Mouse (Mus musculus) cerebellum, postnatal 36 days (tissue): ENCODE results near the gene Gm20388.
"Not testable (repeated sequence)": the region's sequence is repeated elsewhere in the genome, so short reads cannot be mapped to it uniquely, and the experiment has no call there.

Experiments
- DNase-seq, 2 experiments: peaks; one replicate each; pipeline ENCODE4 v3.0.0; 2021 to 2022; ENCODE audit warnings: mixed read lengths in 2 of 2

Gm20388 gene

DNA sequence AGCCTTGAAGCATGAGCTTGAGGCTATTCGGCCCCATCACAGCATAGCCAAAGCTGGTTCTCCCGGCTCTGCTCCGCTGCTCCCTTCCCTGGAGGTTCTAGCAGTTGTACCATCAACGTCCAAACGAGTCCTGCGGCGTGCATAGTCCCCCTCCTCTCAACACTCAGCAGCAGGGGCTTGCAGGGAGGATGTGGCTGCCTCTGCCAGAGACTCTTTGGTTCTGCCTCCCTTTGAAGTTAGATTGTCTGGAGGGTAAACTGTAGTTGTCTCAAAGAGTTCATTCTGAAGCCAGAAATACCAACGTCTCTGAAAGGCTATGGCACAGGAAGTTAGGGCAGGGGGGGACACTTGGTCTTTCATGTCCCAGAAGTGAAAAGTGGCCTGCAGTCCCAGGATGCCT, 3493.9 kb downstream of the Gm20388 start:
- peak in 1 of 2 experiments; percentile 2 for DNase-seq

DNA sequence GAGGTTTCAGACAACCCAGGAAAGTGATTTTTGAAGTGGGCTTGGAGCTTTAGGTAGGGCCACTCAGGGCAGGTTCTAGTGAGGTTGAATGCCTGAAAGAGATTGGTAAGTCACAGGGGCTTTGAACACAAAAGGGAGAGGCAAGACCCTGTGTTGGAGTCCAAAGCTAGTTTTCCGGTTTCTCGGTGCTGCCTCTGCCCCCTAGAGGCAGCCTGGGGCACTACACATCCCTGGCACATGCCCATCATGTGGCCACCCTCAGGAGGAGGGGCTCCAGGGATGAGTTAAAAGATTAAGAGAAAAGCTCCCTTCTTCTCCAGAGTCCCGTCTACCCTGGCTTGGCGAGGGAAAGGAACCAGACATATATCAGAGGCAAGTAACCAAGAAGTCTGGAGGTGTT, 3496.1 kb downstream of the Gm20388 start, which contains the start of gene Mc1r:
Gene Mc1r, plus strand, starts transcription at position 322 of the 400 bp plus-strand sequence.
- DNase-seq, result peak; percentile 73 to 76

DNA sequence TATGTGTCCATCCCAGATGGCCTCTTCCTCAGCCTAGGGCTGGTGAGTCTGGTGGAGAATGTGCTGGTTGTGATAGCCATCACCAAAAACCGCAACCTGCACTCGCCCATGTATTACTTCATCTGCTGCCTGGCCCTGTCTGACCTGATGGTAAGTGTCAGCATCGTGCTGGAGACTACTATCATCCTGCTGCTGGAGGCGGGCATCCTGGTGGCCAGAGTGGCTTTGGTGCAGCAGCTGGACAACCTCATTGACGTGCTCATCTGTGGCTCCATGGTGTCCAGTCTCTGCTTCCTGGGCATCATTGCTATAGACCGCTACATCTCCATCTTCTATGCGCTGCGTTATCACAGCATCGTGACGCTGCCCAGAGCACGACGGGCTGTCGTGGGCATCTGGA, 3497.0 kb downstream of the Gm20388 start:
- DNase-seq, result no peak

DNA sequence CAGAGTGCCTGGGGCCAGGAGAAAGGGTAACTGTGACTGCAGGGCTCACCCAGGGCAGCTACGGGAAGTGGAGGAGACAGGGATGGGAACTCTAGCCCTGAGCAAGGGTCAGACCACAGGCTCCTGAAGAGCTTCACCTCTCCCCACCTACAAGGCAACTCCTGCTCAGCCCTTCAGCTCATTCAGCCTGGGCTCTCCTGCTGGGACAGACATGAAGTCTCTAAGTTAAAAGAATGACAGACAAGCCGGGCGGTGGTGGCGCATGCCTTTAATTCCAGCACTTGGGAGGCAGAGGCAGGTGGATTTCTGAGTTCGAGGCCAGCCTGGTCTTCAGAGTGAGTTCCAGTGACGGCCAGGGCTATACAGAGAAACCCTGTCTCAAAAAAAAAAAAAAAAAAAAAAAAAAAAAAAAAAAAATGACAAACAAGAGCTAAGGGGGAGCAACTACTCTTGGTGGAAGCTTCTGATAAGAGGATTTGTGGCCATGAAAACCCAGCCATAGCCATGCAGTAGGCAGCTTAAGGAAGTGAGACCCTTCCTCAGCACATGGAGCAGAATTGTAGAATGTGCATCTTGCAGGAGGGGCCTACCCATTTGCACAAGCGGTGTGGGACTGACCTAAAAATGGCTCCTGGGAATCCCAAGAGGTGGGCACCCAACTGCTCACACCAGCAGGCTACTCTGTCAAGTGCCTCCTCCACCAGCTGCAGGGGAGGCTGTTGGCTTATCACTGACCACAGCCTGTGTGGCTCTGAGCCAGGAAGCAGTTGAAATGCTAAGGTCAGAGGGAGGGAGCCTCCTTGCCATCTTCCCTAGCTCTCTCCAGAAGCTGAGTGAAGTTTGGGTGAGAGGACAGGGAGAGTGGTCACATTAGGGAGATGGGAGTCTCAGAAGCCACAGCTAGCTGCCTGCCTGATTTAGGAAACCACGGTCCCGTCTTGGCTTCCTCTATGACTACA, 3498.2 kb downstream of the Gm20388 start:
- DNase-seq, result no peak

DNA sequence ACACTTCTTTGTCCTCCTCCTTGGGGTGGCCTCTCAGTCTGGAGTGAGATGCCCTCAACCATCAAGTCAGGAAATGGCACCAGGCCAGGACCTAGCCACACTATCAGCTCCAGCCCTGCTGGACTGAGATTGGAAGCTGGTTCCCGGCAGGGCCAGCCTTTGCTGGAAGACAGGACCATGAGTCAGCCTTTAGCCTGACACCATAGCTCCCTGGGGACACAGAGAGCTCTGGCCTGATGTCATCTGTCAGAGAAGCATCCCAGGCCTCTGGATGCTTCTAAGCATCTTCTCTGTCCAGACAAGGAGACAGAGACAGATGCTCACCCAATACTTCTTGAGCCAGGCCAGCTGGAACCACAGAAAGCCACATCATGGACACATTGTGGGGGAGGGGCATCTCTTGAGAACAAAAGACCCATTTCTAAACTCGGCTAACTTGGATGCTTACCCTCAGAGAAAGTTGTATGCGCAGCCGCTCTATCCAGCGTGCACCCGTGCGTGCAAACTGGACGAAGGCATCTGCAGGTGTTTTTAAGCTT, 3499.5 kb downstream of the Gm20388 start:
- peak; percentile 43 to 56 for DNase-seq

DNA sequence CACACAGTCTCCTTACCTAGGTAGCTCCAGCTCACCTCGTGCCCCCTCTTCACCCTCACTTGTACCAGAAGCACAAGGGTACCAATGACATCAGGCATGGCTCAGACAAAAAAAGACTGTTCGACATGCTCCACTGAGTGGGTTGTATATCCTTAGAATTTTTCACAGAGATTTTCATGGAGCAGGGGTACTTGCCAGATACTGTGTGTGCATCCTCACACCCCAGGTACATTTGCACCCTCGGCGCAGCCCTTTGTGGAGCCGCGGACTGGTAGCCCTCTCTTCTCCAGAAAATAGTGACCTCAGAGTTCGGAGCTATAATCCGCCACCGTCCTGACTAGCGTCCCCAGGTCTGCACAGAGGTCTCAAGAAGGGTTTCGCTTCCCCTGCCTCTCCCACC, 3500.1 kb downstream of the Gm20388 start:
- peak in 1 of 2 experiments; percentile 33 for DNase-seq

DNA sequence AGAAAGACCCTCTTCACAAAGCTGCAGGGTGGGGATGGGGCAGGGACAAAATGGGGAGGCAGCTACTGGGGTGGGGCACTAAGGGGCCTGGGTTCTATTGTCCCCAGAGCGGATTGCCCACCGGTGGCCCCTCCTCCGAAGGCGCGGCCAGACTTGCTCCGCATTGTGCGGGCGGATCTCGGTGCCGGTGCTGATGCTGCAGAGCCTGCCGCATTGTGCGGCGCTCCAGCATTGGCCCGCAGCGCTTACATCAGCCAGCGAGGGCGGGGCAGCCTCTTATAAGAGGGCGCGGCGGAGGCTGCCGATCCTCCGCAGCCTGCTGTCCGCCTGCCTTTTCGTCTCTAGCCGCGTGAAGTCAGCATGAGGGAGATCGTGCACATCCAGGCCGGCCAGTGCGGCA, 3500.6 kb downstream of the Gm20388 start, which contains the start of gene Tubb3:
Gene Tubb3, plus strand, starts transcription at position 179 of the 400 bp plus-strand sequence.
- peak; percentile 94 for DNase-seq

- DNase-seq, result peak in 1 of 2 experiments; percentile 31
Observed at GRCm38 (mm10) chr8:123411781-123412327, 3501.2 kb downstream of the Gm20388 start.

GRCm38 (mm10) chr8:123412560-123413170, 3502.0 kb downstream of the Gm20388 start:
- peak; percentile 43 to 55 for DNase-seq

DNA sequence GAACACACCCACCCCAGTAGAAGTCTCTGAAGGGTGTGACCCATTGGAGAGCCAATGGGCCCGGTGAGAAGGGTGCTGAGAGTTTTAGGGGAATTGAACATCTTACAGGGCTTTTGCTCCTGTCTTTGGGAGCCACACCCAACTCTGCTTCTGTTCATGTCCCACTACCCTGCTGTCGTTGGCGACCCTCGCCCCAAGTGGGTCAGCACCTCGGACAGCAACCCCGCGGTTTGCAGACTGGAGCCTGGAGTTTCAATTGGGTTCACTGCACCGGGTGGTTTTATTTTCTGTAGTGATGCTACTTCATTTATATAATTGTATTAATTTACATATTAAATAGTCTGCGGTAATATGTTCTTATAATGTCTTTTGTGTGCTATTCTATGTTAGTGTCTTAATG, 3503.6 kb downstream of the Gm20388 start:
- DNase-seq, result no peak

DNA sequence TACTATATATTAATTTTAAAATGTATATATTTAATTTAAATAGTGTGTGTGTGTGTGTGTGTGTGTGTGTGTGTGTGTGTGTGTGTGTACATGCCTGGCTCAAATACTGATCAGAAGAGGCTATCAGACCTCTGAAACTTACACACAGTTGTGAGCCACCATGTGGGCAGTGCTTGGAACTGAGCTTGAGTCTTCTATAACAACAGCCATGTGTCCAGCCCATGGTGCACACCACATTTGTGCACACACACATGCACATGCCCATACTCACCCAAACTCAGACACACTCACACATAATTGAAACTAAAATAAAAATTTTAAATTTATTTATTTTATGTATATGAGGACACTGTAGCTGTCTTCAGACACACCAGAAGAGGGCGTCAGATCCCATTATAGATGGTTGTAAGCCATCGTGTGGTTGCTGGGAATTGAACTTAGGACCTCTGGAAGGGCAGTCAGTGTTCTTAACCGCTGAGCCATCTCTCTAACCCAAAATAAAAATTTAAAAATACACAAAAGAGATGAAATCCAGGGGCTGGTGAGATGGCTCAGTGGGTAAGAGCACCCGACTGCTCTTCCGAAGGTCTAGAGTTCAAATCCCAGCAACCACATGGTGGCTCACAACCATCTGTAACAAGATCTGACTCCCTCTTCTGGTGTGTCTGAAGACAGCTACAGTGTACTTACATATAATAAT, 3504.5 kb downstream of the Gm20388 start:
- DNase-seq, result not testable (repeated sequence)

DNA sequence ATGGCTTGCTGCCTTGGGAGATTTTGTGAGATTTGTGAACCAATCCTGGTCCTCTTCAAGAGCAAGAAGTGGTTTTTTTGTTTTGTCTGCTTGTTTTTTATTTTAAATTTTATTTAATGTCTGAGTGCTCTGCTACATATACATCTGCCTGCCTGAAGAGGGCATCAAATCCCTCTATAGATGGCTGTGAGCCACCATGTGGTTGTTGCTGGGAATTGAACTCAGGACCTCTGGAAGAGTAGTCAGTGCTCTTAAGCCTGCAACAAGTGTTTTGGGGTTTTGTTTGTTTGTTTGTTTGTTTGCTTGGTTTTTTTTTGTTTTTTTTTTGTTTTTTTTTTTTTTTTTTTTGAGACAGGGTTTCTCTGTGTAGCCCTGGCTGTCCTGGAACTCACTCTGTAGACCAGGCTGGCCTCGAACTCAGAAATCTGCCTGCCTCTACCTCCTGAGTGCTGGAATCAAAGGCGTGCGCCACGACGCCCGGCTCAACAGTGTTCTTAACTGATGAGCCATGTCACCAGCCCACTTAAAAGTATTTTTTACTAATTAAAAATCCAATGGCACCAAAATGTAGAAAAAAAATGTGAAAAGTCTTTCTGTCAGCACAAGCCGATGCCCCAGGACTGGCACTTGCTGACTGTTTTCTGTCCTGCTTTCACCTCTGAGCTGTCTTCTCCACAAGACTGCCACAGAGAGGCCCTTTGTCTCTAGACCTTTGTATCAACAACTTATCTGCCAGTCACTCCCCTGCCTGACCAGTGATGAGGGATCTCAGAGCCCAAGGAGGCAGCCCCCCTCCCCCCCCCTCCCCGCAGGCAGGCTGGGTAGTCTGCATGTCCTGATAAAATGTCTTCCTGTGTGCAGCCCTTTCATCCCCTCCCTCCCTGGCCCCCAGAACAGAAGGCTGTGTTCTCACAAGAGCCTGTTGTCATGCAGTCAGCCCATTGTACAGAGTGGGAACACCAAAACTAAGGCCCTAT, 3505.6 kb downstream of the Gm20388 start:
- no peak for DNase-seq

DNA sequence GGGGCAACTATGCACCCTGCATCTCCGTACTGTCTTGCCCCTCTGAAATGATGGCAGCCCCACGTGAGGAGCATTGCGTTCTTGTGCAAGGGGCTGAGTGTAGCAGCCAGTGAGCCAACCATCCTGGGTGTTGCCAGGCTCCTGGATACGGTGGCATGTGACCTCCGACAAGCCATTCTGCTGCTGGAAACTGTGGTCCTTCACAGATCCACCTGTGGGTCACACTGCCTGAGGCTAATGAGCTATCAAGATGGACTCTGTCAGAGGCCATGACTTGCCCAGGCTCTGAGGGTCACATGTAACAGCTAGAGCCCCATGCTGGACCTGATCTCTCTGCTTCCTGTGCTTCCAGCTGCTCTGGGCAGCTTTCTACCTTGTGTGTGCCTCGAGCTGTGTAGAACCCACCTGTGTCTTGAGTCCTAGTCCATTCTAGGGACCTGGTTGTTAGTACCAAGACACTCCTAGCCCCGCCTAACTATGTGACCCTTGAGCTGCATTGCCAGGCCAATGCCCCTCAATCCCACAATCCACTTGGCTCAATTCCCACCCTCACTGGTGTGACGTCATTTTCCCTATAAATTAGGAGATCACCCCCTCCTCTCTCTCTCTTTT, 3506.4 kb downstream of the Gm20388 start:
- DNase-seq, result no peak

GRCm38 (mm10) chr8:123419711-123420110, 3509.1 kb downstream of the Gm20388 start:
- no peak for DNase-seq

DNA sequence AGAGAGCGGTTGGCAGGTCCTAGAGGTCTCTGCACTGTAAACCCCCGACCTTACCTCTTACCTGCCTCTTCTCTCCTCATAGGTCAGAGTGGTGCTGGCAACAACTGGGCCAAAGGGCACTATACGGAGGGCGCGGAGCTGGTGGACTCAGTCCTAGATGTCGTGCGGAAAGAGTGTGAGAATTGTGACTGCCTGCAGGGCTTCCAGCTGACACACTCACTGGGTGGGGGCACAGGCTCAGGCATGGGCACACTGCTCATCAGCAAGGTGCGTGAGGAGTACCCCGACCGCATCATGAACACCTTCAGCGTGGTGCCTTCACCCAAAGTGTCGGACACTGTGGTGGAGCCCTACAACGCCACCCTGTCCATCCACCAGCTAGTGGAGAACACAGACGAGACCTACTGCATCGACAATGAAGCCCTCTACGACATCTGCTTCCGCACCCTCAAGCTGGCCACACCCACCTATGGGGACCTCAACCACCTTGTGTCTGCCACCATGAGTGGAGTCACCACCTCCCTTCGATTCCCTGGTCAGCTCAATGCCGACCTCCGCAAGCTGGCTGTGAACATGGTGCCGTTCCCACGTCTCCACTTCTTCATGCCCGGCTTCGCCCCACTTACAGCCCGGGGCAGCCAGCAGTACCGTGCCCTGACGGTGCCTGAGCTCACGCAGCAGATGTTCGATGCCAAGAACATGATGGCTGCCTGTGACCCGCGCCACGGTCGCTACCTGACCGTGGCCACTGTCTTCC, 3510.1 kb downstream of the Gm20388 start:
- DNase-seq, result no peak

- no peak for DNase-seq
Observed at GRCm38 (mm10) chr8:123421325-123421724, 3510.7 kb downstream of the Gm20388 start.

GRCm38 (mm10) chr8:123422056-123422780, 3511.6 kb downstream of the Gm20388 start:
- peak; percentile 79 to 83 for DNase-seq

- DNase-seq, result no peak
Observed at GRCm38 (mm10) chr8:123422781-123423159, 3512.1 kb downstream of the Gm20388 start.

GRCm38 (mm10) chr8:123423441-123423840, 3512.8 kb downstream of the Gm20388 start, which contains the start of gene Def8:
TSS of gene Def8 (plus strand) at chr8:123423527.
- no peak for DNase-seq
